Mouse (Mus musculus): ENCODE measurements around the gene Frrs1.

Frrs1 gene

GRCm38 (mm10) chr3:116905898-116906297 is 46.6 kb downstream of the Frrs1 start:
- DNase-seq (ENCODE audit: low read depth in 2 of 2, low spot score in 2 of 2): no peak

- DNase-seq (ENCODE audit: low read depth in 2 of 2, low spot score in 2 of 2): no peak
These were observed 47.3 kb downstream of the Frrs1 start for GRCm38 (mm10) chr3:116906596-116906995.

- no peak for DNase-seq (ENCODE audit: low read depth in 2 of 2, low spot score in 2 of 2)
These were observed 55.1 kb downstream of the Frrs1 start for GRCm38 (mm10) chr3:116914374-116914773.

- no peak for DNase-seq (ENCODE audit: low read depth in 2 of 2, low spot score in 2 of 2)
These were observed 55.7 kb downstream of the Frrs1 start for GRCm38 (mm10) chr3:116914931-116915330.

GRCm38 (mm10) chr3:116917016-116917415 is 57.8 kb downstream of the Frrs1 start:
- DNase-seq (ENCODE audit: low read depth in 2 of 2, low spot score in 2 of 2): no peak

GRCm38 (mm10) chr3:116921535-116921934 is 62.3 kb downstream of the Frrs1 start:
- no peak for DNase-seq (ENCODE audit: low read depth in 2 of 2, low spot score in 2 of 2)

- no peak for DNase-seq (ENCODE audit: low read depth in 2 of 2, low spot score in 2 of 2)
These were observed 63.8 kb downstream of the Frrs1 start for GRCm38 (mm10) chr3:116923042-116923441.

- no peak for DNase-seq (ENCODE audit: low read depth in 2 of 2, low spot score in 2 of 2)
These were observed 69.7 kb downstream of the Frrs1 start for GRCm38 (mm10) chr3:116928994-116929393.

- DNase-seq (ENCODE audit: low read depth in 2 of 2, low spot score in 2 of 2): no peak
These were observed 73.9 kb downstream of the Frrs1 start for GRCm38 (mm10) chr3:116933158-116933557.

GRCm38 (mm10) chr3:116936934-116937691 is 77.8 kb downstream of the Frrs1 start:
- DNase-seq (ENCODE audit: low read depth in 2 of 2, low spot score in 2 of 2): no peak

- no peak for DNase-seq (ENCODE audit: low read depth in 2 of 2, low spot score in 2 of 2)
These were observed 81.7 kb downstream of the Frrs1 start for GRCm38 (mm10) chr3:116940804-116941558.

GRCm38 (mm10) chr3:116941559-116942117 is 82.4 kb downstream of the Frrs1 start:
- DNase-seq (ENCODE audit: low read depth in 2 of 2, low spot score in 2 of 2): no peak

- no peak for DNase-seq (ENCODE audit: low read depth in 2 of 2, low spot score in 2 of 2)
These were observed 83.5 kb downstream of the Frrs1 start for GRCm38 (mm10) chr3:116942751-116943150.

GRCm38 (mm10) chr3:116943422-116943821 is 84.2 kb downstream of the Frrs1 start:
- DNase-seq (ENCODE audit: low read depth in 2 of 2, low spot score in 2 of 2): no peak

- DNase-seq (ENCODE audit: low read depth in 2 of 2, low spot score in 2 of 2): no peak
These were observed 87.2 kb downstream of the Frrs1 start for GRCm38 (mm10) chr3:116946476-116946875.

GRCm38 (mm10) chr3:116950665-116951115 is 91.4 kb downstream of the Frrs1 start:
- no peak for DNase-seq (ENCODE audit: low read depth in 2 of 2, low spot score in 2 of 2)

- DNase-seq (ENCODE audit: low read depth in 2 of 2, low spot score in 2 of 2): no peak
These were observed 92.2 kb downstream of the Frrs1 start for GRCm38 (mm10) chr3:116951489-116951888.

GRCm38 (mm10) chr3:116952242-116952899 is 93.1 kb downstream of the Frrs1 start:
- DNase-seq (ENCODE audit: low read depth in 2 of 2, low spot score in 2 of 2): no peak

GRCm38 (mm10) chr3:116953366-116953765 is 94.1 kb downstream of the Frrs1 start:
- no peak for DNase-seq (ENCODE audit: low read depth in 2 of 2, low spot score in 2 of 2)

GRCm38 (mm10) chr3:116955061-116955460 is 95.8 kb downstream of the Frrs1 start:
- DNase-seq (ENCODE audit: low read depth in 2 of 2, low spot score in 2 of 2): no peak
